Mouse (Mus musculus) urinary bladder, postnatal 0 days (tissue): ENCODE measurements around the gene Paip2b. TPM values are rescaled to one million over a fixed set of nuclear protein-coding genes. Genes with fewer than 3 reads are reported as not detected.

Experiments
- polyA plus RNA-seq: library from polyadenylated mRNA; unstranded; fragments of >200 nt; fragmentation: Nextera tagmentation; extraction: Ambion mirVana; gene quantifications from 2 replicates; pipeline ENCODE4 v1.2.1, GENCODE M21; 2015

Gene Paip2b
- polyA plus RNA-seq = 7.4 and 8.9 TPM in 2 replicates

DNA sequence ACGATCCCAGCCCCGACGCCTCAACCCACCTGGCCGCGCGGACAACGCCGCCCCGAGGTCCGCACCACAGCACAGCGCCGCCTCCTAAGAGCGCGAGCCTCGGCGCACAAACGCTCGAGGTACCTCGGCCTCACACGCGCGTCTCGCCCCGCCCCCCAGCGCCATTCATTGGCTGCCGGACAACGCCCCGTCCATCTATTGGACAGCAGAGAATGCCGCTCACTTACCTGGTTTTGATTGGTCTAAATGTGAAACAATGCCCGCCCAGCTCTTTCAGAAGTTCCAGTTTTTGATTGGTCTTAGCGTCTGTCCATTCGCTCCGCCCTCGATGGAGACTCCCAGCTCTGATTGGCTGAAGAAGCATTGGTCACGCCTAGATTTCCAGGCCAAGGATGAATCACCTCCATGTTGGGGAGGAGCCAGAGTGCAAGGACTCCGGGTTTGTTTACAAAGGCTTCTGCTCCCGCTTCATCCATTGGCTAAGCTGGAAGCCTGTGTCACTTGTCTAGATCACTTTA is at the start of gene Paip2b:
Gene Paip2b (minus strand): TSS at position 136 of the 518 bp plus-strand sequence.

DNA sequence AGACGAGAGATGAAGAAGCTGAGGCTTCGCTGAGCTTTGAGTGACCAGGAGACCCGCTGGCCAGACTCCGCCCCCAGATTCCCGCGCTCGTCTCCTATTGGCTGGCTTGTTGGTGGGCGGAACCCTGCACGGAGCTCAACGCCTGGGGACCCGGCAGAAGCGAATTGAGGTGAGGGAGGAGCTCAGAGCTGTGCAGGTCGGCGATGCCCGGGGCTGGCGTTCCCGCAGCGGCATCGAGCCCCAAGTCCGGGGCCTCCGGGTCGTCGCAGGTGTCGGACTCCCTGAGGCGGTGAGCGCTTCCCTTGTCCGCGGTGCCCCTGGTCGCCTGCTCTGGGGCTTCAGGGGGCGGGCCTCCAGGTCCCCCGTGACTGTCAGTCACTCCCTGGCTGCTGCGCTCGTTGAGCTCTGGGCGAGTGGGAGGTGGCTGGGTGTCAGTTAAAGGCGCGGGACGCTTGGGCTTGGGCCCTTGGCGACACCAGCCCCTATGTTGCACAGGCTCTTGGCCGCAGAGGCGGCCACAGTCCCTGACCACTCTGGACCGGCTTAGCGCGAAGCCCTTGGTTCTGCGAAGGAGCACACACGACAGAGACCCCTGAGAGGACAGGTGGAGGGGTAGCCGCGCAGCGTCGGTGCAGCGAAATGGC is 35.5 kb upstream of the Paip2b start, which contains the start of gene Zfp638:
Gene Zfp638 (plus strand): TSS at position 156 of the 644 bp plus-strand sequence.

DNA sequence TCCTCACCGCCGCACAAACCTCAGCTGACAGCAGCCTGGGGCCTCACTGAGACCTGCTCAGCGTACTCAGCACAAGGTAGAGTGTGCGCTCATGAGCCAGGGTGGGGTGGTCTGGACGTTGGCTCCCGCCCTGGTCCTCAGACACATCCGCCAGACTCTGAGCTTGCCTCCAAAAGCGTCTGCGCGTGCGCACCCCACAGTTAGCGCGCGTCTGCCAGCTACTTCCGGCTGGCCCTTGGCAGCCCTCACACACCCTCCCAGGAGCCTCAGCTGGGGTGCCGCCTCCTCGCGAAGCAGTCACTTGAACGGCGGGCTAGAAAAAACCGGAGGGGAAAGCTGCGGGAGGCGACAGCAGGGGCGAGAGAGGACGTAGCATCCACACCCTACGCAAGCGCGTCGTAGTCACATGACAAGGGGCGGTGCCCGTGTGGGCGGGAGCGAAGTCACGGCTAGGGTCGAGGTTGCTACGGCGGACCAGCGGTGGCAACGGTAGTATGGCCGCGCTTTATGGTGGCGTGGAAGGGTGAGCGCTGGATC is 36.7 kb downstream of the Paip2b start, which contains the start of gene Nagk:
Gene Nagk (plus strand): TSS at position 223 of the 537 bp plus-strand sequence.

DNA sequence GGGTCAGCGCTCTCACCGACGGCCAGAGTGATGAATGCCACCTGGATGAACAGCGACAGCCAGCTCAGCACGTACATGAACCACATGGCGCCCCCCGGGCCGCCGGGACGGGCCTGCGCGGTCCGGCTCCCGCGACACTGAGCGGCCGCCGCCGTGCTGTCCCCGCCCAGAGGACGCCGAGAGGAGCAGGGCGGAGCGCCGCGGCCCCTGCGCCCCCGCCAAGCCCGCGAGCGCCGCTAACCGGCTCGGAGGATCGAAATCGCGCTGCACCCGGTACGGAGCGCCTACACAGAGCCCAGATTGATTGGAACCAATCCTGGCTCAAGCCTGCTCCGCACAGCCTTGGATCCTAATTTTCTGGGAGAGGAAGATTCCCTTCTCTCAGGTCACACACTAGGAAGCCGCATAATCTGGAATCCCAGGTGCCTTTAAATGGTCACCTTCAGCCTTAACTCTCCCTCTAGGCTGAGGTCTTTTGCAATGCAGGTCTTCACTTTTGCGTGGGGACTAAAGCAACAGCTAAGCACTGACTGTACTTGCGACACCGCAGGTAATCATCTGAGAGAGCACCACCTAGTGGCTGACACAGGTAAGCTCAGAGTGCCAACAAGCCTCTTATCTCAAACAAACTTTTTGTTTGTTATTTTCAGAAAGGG is 55.8 kb downstream of the Paip2b start, which contains the start of gene Tex261:
Gene Tex261 (minus strand): TSS at position 176 of the 656 bp plus-strand sequence.

DNA sequence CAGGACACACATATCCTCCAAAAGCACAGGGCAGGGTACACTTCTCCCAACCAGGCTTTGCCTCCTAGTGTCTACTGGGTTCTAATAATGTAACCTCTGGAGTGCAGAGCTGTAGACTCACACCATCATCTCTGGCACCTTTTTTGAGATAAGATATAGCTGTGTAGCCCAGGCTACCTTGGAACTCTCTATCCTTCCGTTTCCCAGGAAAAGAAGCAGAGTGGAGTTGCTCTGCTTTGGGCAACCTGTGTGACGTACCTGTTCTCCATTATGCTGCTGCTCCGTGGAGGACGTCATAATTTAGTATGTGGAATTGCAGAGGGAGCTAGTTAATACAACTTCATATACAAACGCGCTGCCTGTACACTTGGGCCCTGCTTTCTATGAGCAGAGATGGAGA is 69.2 kb downstream of the Paip2b start, which contains the start of gene Ankrd53:
Gene Ankrd53 (plus strand): TSS at position 301 of the 400 bp plus-strand sequence.

Other genes starting within 250 kb of the Paip2b start
- 0.05 TPM in 1 of 2 replicates, not detected in the other for gene Clec4f, start 175.6 kb downstream of the Paip2b start, polyA plus RNA-seq
- not detected in 2 replicates for gene Cd207, start 153.9 kb downstream of the Paip2b start, polyA plus RNA-seq
- not detected in 2 replicates for gene Vax2, start 120.5 kb downstream of the Paip2b start, polyA plus RNA-seq
- gene Atp6v1b1, start 88.8 kb downstream of the Paip2b start, polyA plus RNA-seq = not detected in 2 replicates
- gene Ankrd53, start 69.1 kb downstream of the Paip2b start, polyA plus RNA-seq = not detected in 2 replicates
- gene Tex261, start 55.9 kb downstream of the Paip2b start, polyA plus RNA-seq = 66.7 and 72.6 TPM in 2 replicates
- gene Nagk, start 36.8 kb downstream of the Paip2b start, polyA plus RNA-seq = 104 and 107 TPM in 2 replicates
- 22.4 and 27.1 TPM in 2 replicates for gene Zfp638, start 35.4 kb upstream of the Paip2b start, polyA plus RNA-seq
- 5.2 and 7.3 TPM in 2 replicates for gene Dysf, start 176.8 kb upstream of the Paip2b start, polyA plus RNA-seq